Mouse (Mus musculus) kidney, postnatal 36 days (tissue): ENCODE data around the gene Rep15.

Source experiments
- DNase-seq, 2 experiments: peaks; one replicate each; pipeline ENCODE4 v3.0.0; 2021 to 2022; ENCODE audit warnings: mixed read lengths in 2 of 2

Gene Rep15

DNA sequence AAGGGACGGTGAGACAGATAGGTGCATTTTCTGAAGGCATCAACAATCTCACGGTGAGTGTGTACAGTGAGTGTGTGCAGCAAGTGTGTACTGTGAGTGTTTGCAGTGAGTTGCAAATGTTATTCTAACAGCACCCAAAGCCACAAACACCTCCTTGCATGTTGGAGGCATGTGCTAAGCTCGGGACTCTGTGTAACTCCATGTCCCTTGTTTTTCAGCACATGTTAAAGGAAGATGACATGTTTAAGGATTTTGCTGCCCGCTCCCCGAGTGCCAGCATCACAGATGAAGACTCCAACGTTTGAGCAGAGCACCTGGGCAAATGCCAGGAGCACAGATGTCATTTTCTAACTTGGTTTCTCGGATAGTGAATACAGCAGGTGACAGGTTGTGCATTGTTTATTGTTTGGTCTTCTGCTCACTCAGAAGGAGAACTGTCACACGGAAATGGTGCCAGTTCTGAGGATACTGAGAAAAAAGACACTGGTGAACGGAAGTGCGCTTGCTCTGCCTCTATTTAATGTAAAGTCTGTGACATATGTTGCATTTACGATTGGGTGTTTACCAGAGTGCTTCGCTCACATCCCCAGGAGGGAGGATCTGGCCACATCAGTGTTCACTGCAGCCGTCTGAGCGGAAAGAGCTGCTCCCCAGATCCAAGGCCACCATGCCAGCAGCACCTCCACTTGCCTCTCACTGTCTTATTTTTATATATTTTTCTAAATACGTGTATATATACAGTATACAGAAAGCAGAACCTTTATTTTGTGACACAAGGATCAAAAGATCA, 2.1 kb upstream of the Rep15 start:
- DNase-seq: no peak

DNA sequence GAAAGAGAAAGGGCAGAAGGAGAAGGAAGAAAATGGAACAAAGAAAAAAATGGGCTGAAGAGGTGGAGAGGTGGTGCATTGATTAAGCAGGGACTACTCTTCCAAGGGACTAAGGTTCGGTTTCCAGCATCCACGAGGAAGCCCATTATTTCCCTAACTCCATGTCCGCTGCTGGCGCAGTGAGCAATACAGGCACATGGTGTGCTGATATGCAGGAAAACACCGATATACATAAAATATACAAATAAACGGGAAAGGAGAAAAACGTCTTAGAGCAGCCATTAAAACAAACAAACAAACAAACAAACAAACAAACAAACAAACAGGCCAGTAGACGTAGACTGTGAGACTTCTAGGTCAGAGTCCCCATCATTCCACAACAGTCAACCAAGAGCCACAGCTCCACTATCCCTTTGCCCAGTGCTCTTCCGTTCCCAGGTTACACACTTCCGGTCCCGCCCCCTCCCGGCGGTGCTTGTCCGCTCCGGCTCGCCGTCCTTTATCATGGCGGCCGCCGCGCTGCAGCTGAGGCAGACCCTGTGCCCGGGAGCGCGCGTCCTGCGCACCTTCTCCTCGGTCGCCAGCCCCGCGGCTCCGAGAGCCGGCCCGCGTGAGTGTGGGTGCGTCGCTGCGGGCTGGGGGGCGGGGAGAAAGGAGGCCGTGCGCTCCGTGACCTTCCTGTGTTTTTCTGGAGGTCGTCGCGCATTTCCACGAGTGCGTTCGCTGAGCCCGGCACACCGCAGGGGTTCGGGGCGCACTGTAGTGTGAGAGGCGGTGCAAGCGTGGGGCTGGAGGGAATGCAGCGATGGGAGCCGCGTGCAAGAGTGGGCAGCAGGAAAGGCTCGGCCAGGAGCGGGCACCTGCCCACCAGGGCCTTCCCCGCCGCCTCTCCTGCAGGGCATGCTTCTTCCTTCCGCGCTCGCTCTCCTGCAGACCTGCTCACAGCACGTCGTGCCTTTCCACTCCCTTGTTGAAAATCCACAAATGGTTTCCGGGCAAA, 10.2 kb downstream of the Rep15 start, which contains the start of gene Mrps35:
Gene Mrps35 (plus strand): TSS at position 474 of the 1,000 bp plus-strand sequence.
- DNase-seq: peak; percentile 92 to 97

DNA sequence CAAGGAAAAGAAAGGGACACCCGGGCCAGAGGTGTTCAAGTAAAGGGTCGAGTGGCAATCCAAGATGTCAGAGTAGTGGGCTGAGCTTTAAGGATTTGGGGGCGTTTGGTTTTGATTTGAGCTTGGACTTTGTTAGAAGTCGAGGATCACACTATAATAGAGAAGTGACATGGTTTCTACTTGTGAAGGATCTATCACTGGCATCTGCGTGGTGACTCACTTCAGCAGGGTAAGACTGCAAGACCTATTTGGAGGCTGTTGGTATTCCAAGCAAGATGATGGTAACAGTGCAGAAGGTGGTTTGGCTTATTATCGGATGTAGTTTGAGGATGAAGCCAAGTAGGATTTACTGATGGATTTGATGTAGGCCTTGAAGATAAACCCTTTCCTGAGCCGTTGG, 11.2 kb downstream of the Rep15 start:
- DNase-seq: no peak

DNA sequence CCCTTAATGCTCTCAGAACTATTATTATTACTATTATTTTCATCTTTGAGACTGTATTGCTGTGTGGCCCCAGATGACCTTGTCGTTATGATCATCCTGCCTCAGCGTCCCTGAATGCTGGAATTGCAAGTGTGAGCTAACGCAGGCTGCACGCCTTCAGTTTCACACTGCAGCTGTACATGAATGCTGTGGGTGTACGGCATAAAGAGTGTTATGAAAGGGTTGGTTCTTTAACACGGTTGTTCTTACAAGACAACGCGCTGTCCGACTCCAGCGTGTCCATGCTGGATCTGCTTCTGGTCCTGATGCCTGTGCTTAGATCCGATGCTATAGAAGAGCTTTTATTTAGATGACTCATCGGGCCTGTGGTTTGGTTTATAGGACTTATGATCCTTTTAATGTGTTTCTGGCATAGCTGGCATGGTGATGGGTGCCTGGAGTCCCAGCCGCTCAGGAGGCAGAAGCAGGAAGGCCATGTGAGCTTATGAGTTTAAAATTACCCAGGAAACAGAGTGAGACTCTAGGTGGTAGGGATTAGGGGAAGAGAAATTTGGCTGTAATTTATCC, 16.9 kb downstream of the Rep15 start:
- no peak for DNase-seq

DNA sequence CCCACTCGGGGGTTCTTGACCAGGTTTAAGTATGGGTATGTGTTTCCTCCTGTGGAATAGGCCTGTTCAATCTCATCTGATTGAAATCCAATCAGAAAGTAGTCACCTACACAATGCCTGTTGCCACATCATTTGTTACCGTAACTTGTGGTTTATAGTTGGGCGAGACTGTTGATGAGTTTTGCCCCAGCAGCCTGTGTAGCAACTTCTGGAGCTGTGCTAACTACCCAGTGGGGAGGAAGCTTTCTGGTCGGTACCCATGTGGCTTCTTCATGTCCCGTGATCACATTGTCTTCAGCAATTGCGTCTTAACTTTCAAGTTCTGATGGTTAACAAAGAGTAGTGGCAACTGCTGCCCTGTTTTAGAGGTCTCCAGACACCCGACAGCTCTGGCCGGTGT, 19.3 kb downstream of the Rep15 start:
- no peak for DNase-seq

DNA sequence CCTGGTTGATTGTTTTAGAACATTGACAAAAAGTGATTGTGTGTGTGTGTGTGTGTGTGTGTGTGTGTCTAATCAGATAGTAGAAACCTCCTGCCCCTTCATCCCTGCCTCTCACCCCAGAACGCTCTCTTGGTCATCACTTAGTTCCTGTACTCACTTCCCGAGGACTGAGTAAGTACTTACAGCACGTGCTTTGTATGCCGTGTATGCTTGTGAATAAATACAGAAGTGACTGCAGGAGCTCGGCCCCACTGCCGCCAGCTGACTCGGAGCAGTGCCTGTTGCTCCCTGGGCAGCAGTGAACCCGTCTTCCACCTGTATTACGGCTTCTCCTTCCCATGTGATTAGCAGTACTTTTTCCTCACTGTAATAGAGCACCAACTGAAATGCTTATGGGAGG, 20.1 kb downstream of the Rep15 start:
- DNase-seq: no peak

DNA sequence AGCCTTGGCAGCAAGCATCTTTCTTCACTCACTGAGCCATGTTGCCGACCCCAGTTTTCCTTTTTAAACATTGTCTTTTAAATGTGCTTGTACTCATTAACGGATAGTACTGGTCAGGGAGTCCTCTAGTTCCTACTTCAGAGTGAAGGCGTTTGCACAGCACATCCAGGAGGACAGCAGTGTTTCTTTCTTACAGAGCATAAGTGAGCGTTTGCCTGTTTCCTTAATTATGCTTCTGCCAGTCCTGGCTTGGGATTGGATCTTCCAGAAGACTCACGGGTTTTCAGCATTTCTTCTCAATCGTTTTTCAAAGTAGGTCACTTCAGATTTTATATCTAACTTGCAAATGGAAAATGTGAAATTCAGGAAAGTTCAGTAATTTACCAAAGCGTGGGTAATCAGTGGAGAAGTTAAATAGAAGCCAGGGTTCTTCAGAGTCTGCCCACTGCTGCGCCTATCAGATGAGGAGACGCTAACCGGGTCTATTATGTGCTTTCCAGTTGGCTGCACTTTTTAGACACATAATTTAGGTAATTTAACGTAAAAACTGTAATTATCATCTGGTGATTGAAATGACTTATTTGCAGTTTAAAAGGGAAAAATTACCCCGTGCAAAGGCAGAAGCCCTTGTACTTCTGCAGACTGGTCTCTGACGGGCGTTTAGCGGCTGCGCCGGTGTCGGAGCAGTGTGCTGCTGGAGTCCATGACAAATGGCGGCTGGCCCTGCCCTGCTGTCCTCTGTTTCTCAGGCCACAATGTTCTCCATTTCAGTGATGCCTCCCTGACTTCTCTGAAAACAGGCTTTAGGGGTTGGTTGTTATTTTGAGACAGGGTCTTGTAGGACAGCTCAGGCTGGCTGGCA, 21.6 kb downstream of the Rep15 start:
- peak; percentile 45 to 59 for DNase-seq

DNA sequence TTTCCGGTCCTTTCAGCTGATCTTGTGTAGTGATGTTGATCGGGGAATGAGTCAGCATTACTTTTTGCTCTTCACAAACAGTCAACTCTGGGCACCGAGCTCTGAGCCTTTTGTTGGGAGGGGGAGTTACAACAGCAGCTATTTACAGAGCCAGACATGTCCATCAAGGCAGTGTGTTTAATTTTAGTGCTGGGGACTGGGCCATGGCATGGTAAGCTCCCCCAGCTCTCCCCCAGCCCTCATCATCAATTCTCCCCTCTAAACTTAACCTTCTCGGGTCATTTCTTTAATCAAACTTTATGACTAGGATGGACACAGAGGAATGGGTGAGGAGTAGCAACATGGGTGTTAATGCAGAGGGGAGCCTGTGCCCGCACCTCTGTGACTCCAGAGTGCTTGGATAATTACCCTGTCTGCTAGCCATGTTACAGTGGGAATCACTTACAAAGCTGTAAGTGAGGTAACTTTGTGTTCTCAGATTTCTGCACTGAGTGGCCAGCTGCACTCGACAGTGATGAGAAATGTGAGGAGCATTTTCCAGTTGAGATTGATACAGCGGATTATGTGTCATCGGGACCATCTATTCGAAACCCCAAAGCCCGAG, 23.1 kb downstream of the Rep15 start:
- no peak for DNase-seq

DNA sequence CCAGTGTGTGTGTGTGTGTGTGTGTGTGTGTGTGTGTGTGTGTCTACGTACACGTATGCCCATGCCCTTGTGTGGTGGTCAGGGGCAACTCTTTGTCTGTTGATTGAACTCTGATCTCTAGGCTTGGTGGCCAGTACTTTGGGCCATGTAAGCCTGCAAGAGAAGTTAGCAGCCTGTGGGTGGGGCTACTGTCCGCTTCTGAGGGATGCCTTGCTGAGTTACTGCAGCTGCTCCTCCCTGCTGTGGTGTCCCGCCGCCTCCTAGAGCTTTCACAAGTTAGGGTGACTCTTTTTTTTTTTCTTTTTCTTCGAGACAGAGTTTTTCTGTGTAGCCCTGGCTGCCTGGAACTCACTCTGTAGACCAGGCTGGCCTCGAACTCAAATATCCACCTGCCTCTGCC, 26.9 kb downstream of the Rep15 start:
- peak; percentile 29 to 57 for DNase-seq

DNA sequence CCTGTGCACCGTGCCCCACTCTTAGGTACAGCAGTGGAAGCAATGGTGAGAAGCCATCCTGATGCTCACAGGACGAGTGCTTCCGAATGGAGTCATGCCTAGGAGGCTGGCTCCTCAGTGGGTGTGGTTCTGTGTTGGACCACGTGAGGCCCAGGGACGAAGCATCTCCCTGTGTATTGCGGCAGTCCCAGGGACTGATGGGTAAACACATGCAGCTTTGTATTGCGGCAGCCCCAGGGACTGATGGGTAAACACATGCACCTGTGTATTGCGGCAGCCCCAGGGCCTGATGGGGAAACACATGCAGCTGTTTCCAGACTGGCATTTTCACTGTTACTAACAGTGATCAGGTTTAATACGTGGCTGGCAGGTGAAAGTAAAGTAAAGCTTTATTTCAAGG, 29.2 kb downstream of the Rep15 start:
- no peak for DNase-seq

DNA sequence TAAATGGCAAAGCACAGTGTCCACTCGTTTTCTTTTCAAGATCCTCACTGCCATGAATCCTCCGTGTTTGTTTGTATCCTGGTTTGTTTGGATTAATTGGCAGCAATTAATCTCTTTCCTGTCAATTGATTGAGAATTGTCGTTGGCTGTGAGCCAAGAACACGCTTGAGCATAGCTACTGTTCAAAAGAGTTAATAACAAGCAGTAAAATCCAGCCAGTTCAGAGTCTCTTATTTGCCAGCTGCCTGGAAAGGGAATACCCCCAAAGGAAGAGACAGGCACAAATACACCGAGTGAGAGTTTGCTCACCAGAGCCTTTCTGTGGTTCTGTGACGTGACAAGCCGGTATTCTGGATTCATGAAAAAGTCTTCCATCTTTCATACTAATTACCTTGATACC, 29.6 kb downstream of the Rep15 start:
- no peak for DNase-seq

DNA sequence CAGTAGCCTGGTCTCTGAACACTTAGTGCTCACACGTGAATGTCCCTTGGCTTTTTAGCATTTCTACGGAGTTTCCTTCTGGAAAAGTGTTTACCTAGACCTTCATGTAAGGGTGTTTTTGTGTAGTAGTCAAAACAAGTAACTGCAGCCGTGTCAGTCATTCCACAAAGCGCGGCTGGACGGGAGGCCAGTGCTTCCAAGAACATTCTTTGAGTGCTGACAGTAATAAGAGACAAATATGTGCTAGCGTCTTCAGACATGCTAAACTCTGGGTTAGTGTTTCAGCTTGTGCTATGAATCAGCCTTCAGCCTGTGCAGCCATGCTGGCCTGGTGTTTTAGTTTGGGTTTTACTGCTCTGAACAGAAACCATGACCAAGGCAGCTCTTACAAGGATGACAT, 30.3 kb downstream of the Rep15 start:
- no peak for DNase-seq

DNA sequence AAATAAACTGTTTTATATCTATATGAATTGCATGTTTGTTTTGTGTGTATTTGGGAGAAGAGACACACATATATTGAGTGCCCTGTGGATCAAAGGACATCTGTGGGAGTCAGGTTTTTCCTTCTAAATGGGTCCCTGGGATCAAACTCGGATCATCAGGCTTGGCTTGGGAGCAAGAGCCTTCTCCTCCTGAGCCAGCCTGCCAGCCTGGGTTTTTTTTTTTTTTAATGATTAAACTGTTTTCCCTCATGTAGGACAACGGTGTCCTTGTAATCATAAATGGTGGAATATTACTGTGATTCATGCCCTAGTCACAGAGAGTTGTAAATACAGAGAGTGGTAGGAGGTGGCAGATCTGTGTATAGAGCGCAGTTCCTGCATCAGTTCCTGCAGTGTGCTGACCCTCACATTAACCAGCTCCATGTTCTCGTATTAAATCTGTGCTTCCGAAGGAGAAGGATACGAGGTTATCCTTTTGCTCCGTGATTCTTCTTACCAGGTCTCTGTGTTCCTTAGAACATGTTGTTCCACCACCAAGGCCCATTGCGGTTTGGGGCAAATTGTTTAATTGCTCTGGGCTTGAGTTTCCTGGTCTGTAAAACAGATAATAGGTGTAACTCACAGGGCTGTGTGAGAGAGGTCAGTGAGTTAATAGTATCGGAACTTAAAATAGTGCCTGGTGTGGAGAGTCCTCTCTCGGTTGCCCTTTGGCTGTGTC, 32.0 kb downstream of the Rep15 start:
- DNase-seq: peak; percentile 46 to 48

DNA sequence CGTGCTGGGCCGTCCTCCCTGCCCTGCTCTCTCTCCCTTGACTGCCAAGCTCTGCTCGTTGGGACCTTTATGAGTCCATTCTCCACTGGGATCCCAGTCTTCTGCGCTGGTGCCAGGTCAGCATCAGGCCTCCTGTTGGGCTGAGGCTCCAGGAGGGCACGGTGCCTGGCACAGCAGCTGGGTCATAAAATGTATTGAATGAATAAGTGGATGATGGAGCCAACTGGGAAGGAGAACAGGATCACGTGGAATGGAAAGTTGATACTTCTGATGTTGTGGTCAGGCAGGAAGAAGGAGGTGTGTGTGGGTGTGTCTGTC, 32.5 kb downstream of the Rep15 start:
- peak; percentile 73 to 77 for DNase-seq

DNA sequence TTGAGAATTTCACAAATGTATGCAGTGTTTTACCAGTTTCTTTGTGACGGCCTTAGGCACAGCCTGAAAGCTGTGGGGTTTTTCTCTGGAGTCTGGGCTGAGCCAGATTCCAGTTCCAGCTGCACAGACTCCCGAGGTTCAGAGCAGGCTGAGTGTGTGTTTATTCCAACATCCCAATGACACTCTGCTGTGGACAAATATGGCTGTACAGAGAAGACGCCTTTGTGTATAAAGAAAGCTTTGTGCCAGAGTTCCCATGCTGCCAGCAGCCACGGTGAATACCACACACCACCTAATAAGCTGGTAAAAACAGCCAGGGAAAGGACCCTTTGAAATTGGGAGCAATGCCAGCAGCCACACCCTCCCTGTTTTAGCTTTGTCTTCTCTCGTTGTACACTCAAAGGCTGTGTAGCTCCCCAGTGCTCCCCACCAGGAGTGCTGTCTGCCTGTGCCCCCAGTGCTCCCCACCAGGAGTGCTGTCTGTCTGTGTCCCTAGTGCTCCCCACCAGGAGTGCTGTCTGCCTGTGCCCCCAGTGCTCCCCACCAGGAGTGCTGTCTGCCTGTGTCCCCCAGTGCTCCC, 43.5 kb downstream of the Rep15 start:
- no peak for DNase-seq

DNA sequence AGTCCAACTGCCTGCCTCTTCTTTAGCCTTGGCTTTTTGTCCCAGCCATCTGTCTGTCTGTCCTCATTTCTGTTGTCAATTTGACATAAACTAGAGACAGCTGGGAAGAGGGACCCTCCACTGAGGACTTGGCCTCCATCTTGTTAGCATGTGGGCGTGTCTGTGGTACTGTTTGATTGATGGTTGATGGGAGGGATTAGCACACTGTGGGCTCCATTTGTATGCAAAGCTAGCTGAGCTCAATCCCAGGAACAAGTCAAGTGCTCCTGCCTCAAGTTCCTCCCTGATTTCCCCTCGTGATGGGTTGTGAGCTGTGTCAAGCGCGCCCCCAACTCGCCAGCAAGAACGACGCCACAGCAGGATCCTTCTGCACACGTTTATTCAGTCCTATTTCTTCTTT, 44.5 kb downstream of the Rep15 start:
- no peak for DNase-seq

DNA sequence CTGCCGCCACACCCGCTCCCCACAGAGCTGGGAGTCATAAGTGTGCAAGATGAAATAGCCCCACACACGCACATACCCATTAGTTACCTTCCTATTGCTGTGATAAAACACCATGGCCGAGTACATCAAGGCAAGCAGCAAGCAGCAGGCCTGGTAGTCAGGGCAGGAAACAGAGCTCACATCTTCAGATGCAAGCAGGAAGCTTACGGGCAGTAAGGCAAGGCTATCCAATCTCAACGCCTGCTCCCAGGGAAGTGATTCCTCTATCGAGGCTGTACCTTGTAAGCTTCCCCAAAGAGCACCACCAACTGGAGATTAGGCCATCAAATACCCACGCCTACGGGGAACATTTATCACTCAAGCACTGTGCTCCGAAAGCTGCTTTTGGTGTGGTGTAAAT, 47.5 kb downstream of the Rep15 start:
- DNase-seq: no peak
